Mouse (Mus musculus) left cerebral cortex, adult 11 months (tissue): ENCODE measurements around the gene Fbxl17.

Experiments
- DNase-seq: peaks from one replicate; pipeline ENCODE4 v3.0.0; 2022; ENCODE audit warnings: low spot score

Fbxl17 gene

DNA sequence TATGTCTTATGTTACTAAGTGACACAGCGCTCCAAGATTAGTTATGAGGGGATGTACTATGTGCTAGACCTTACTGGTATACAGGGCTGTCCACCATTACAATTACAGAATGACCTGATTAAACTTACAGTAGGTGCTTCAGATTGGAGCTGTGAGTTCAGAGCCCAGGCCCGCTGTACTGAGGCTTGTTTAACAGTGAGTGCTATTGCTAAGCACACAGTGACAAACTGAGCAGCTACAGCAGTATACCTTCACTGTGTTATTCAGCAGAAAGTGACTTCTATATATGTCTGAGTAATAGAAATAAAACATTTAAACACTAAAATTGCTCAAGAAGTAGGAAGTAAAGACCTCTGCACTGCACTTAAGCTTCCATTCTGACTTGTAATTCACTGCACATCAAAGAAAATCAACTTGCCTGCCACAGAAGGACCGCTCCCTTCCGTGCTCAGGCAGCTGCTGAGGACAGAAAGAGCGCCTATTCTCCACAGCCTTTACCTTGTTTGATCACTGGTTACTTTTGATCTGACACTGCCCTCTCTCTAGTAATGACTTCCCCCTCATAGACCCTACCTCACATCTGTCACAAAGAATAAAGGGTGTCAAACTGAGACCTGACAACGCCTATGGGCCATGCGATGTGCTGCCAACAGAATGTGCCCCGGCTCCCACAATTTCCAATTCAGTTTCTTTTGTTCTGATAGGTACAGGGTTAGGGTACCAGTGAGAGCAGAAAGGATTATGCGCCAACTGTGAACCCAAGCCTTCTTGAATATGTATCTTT, 39.9 kb downstream of the Fbxl17 start:
- DNase-seq = no peak

DNA sequence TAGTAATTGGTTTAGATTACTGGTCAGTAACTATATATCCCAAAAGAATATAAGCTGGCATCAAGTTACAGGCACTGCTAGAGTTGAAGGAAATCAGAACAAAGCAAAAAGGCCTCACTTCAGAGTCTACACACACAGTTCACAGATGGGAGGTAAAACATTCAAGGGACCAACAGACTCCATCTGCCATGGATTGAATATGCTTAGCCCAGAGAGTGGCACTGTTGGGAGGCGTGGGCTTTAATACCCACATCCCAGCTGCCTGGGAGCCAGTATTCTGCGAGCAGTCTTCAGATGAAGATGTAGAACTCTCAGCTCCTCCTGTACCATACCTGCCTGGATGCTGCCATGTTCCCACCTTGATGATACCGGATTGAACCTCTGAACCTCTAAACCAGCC, 41.8 kb downstream of the Fbxl17 start:
- DNase-seq = no peak

DNA sequence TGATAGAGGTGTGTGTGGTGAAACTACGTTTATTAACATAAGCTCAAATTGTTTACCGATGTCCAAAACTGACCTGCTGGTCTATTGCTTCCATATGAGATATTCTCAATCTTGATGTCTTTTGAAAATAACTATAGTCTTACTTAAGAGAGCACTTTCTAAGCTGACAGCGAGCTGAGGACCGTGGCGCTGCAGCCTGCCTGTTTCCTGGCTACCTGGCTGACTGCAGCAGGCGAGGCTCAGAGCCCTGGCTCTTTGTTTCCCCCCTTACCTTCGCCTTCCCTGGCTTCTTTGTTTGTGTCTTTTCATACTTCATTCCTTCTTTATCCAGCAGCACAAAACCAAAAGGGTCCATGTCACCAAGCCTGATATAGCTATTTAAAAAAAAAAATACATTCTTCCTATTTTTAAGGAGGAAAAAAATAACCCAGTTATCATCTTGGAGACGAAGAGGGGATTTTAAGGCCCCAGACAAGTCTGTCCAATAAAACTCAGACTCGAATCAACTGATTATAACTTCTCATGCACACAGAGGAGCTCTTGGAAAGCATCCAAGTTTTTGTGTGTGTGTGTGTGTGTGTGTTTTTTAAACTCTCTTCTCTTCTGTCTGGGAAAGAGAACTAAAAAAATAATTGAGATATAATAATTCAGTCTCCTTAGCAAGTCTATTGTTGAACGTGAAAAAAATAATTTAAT, 48.4 kb downstream of the Fbxl17 start:
- no peak for DNase-seq

DNA sequence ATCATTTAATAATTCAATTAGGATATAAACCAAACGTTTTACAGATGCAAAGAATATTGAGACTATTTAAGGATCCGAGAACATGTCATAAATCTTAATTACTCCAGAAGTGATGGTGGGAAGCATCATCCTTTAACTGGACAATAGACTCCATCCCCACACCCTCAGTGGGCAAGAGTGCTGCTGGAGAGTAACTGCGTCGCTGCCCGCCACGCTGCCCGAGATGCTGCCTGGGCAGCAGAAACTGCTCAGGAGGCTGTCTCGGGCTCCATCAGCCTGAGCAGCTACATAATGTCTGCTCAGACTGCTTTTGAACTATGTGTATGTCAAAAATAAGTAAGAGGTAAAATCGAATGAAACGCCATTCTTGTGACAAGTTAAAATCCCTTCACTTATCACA, 52.1 kb downstream of the Fbxl17 start:
- no peak for DNase-seq

DNA sequence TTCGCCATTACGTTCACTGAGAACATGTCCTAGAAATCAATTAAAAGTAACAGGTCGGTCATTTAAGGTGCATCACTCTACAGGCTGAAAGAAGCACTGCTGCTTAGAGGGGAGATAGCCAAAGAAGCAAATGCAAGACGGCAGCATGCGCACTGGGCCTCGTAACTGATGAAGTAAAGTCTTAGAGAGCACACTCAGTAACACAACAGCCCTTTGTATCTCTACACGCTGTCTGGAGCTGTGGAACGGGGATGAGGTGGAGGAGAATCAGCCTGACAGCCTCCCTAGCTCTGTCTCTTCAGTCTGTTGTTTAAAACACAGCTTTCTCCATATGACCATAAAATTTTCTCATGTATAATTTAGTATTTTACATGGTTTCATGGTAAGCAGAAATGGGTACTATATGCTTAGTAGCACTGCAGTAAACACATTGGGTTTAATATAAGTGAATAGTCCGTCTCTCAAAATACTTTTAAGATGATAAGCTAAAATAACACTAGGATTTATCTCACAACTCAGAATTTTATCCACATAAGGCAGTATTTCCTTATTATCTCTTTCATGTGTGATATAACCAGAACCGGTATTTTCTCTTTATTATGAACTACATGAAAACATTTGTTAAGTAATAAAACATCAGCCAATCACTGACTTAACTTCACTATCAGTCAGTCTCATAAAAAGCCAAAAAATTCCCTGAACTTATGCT, 52.7 kb downstream of the Fbxl17 start:
- DNase-seq = no peak

DNA sequence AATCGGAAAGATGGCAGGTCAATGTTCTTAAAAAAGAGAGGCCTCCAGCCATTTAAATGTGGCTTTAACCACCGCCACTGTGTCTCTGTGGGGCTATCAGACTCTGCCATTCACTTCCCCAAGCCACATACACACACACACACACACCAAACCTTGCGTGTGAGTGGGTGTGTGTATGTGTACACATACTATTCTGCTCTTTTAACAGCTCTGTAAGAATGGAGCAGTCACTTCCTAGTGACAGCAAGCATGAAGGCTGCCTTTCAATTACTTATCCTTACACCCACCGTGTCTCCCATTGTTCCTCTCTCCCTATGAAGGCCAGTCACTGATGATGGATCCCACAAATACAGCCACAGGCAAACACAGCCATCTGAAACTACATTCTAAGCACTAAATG, 54.6 kb downstream of the Fbxl17 start:
- DNase-seq = no peak

DNA sequence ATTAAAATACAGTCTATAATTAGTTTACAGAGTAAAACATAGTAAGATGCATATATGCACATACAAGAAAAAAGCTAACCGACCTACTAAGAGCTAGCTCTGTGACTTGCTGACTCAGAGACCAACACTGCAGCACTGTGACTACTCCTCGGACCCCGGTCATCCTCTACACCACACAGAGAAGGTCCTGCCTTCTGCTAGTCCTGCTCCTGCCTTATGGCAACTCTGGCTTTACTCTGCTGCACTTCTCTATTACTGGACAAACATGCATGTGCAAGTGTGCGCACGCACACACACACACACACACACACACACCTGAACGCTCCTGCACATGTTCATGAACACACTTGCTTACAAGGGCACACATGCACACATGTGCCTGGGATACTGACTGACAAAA, 62.4 kb downstream of the Fbxl17 start:
- no peak for DNase-seq

DNA sequence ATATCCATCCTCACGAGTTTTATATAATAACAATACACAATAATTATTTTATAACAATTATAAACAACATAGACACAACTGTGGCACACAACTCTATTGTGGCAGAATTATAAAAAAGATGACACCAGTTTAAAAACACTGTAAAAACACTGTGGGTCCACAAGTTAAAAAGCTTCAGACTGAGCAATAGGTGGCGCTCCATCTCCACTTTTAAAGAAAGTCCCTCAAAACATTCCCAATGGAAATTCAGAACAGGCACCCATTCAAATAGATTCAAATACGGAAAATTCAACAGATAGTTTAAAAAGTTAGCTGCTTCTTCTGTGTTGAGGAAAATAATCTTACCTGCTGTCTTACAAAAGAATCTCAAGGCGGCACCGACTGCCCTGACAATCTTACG, 65.7 kb downstream of the Fbxl17 start:
- DNase-seq = no peak

DNA sequence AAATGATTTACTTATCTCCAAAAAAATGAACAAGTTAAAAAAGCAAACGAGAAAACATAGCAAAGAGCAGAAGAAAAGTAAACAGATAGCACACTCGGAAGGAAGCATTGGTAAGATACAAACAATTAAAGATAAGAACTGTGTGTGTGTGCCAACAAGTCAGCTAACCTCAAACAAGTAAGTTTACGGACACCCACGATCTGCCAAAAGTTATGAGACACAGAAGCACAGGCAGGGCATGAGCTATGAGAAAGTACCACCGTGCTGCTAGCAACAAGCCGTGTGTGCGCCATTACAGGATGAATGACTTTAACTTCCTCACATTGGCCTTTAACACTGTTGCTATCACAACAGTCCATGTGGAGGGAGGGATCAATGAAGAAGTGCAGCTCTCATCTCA, 68.2 kb downstream of the Fbxl17 start:
- DNase-seq = no peak

DNA sequence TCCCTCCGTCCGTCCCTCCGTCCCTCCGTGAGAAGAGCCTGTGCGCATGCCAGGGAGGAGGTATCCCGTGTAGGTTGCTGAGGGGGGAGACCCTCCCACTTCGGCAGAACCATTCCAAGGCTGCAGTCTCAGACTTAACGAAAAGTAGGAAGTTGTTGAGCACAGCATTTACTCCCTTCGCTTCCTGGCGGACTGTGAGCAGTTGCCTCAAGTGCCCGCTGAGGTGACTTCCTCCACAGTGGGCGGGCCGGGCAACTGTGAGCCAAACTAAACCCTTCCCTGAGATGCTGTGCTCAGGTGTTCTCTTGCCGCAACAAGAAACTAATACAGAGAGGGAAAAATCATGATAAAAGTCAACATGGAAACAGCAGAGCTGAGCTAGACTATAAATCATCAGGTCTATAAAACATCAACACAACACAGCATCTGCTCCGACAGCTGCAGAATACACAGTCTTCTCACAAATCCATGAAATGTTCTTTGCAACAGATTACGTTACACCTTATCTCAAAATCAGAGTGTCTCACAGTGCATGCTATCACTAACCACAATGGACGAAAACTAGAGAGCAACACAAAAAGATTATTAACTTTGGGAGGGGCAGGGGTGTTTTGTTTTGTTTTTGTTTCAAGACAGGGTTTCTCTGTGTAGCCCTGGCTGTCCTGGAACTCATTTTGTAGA, 69.3 kb downstream of the Fbxl17 start:
- no peak for DNase-seq

DNA sequence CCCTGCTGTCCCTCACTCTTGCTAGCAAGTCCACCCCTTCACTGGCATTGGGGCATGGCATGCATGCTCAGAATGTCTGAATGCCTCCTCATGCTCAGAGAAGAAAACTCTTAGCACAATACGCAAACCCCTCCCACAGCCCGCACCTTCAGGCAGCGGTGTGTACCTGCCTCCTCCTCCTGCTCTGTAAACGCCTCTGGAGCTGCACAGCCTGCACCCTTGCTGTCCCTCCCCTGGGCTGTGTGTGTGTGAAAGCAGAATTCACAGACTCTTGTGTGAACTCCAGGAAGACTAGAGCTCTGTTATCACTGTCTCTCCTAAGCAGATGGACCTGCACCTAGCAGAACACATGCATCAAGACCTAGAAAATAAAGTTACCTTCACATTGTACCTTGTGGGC, 76.0 kb downstream of the Fbxl17 start:
- no peak for DNase-seq

DNA sequence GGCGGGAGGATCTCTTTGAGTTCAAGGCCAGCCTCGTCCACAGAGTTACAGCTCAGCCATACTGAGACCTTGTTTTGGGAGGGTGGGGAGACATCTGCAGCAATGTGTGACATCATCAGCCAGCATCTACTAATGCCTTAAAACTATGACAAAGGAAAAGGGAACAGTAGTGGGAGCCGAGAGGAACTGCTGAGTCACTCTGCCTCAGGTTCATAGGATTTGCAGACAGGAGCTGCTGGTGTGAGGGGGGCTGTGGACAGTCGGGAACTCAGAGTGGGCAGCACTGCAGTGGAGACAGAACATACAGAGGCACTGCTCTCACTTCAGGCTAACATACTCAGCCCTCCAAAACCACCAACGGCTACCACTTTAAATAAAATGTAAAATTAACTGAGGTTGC, 77.1 kb downstream of the Fbxl17 start:
- no peak for DNase-seq

DNA sequence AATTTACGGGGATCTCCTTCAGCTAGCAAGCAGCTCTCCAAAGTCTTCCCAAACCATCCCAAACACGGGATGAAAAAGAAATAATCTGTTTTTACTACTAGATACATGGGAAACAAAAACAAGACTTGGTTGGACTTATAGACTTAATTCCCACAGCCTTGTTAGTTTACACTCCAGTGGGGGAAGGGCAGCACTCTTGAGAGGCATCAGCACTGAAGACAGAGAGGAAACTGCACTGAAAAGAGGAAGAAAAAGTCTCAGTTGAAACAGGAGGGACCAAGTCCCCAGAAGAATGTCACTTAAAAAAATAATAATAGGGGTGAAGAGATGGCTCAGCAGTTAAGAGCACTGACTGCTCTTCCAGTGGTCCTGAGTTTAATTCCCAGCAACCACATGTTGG, 78.0 kb downstream of the Fbxl17 start:
- DNase-seq = no peak

DNA sequence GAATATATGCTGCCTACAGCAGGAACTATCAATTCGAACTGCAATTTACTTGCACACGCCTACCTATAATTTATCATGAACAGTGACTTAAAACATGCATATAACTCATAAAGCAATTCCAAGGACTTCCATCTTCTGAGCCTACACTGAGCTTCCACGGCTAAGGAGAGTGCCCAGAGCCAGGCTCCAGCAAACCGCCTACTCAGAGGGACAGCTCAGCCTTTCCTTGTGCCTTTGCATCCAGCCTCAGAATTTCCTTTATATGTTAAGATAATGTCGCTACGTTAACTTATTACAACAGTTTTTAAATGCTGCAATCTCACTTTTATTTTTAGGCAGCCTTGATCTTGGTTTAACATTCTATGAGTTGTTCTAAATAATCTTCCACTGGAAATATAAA, 80.3 kb downstream of the Fbxl17 start:
- DNase-seq = no peak

DNA sequence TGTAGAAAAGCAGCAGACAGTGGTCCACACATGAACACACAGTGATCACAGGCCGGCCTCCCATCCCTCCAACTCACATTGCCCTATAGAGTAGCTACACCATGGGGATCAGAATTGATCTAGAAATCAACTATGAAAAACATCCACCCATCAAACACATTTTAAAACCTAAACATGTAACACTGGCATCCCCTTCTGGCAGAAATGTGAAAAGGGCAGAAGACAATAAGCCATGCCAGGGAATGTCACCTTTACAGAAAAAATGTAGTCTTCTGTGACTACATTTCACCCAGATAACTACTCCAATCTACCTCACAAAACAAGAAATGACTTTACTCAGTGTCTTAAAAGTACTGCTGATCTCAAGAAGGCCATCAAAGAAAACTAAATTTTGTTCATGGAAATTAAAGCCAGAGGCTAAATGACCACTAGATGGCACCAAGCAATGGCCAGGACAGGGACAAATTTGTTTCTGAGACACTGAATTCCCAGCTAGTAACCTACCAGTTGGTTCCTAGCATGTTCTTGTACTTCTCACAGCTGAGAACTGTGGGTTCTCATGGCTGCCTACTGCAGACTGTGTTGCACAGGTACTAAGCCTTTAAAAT, 85.7 kb downstream of the Fbxl17 start:
- no peak for DNase-seq

DNA sequence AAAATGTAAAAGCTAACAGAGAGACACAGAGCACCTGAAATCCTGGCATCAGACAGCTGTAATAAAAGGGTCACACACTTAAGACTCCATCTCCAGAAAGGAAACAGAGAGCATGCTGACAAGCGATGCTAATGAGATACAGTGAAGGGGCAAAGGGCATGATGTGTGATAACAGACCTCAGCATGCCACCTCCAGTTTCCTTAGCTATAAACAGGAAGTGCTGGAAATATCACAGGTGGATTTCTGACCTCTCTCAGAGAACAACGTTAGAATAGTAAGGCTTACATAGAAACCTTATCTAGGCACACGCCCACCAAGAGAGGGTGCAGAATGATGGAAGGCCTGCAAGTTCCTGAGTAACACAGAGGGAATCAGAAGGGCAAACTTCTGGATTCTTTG, 88.3 kb downstream of the Fbxl17 start:
- no peak for DNase-seq

DNA sequence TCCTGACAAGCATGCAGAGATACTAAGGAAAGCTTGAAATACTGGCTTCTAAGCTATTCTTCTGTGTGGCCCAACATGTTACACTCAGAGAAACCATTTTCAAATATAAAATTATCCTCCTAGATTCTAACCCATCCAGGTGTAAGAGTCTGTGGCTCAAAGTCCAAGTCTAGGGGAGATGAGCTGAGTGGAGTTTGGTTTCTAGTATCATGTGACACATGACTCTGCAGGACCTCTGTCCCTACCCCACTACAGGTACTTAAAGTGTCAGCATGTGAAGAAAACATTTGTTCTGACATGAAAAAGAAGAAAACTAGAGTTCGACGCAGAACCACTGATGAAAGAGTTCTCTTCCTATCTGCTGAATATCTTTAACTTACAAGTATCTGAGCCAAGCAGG, 89.7 kb downstream of the Fbxl17 start:
- no peak for DNase-seq

DNA sequence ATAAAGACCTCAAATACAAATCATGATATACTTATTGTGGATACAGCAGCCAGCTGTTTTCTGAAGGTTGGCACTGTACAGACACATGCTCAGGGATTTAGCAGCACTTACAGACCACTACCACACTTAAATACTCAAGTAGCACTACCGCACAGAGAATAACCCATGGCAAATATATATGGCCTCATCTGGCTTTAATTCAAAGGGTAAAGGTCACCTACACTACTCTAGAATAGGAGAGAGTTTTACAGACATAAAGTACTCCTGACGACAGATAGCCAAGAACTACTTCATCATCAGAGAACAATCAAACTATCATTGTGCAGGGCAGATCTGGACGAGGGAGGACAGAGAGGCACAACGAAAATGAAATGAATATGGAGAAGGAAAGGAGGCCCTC, 93.9 kb downstream of the Fbxl17 start:
- no peak for DNase-seq

DNA sequence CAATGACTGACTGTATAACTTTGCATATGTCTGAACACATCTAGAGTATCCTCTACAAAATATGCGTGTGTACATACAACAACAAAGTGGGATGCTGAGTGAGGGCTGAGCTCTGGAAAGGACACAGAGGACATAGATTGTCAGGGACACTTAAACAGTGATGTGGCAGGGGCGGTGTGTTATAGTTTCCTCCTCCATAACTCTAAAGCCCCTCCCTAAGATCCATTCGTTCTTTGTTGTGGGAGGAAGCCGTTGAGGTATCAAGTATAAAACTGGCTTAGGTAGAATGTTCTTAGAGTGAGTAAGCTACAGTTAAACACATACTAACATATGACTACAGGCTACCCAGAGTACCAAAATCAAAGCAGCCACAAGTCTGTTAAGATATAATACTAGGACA, 94.3 kb downstream of the Fbxl17 start:
- DNase-seq = no peak

DNA sequence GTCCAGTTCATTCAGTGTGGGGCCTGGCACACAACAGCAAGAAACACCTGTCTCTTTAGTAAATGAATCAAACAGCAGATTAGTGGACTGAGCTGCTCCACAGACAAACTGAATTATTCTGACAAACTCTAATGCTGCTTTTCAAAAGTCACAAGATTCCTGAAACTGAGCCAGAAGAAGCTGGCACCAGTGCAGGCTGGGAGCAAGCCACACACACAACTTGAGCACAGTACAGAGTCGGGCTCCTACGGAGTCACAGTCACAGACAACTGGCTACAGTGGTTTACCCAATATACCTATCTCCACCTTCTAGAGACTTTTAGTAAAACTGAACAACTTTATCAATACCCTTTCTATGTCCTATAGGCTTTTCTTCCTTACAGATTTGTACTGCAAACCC, 94.8 kb downstream of the Fbxl17 start:
- DNase-seq = no peak

DNA sequence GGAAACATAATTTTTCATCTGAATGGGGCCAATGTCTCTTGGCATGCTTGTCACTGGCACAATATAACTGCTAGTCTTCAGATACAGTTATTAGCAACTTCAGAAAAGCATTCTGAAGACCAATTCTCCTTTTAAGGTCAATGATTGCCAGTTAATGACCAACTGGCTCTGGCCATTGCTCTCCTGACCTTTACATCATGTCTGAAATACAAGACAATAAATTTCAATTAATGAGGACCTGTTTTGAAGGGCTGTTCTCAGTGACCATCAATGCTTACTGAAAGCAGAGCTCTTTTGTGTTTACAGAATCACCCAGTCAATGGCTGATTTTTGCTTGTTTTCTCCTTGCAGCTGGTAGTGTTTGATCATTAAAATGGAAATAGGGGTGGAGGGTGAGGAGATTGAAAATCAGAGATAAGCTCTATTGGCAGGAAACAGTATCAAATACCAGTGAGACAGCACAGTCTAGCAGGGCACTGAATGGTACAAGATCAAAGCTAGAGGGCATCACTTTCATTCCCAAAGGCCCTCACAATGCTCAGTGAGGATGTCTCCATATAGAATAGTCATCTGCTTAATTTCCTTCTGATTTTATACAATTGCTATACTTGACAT, 95.9 kb downstream of the Fbxl17 start:
- DNase-seq = no peak
